Mouse (Mus musculus) CH12.LX (cell line): ENCODE measurements around the gene N4bp2l1. TPM values are rescaled to one million over a fixed set of nuclear protein-coding genes. Genes with fewer than 3 reads are reported as not detected.

Source experiments
- DNase-seq: peaks from one replicate; pipeline ENCODE4 v3.0.0-alpha.2; 2013; ENCODE audit errors: extremely low read depth
- H3K27ac ChIP-seq: 2 replicates; pipeline ENCODE4 v1.5.1; 2012; ENCODE audit warnings: low read depth, mild to moderate bottlenecking, control low read depth, moderate library complexity; ENCODE audit not compliant: insufficient read depth
- H3K27me3 ChIP-seq: replicated peaks from 2 replicates; pipeline ENCODE3; 2012; ENCODE audit warnings: inconsistent platforms
- H3K36me3 ChIP-seq, 2 experiments: replicated peaks in 1 of 2; 2 replicates each; pipeline versions ENCODE3 to v1.6.1; 2012; ENCODE audit warnings: inconsistent platforms in 1 of 2, low read length in 1 of 2, mild to moderate bottlenecking in 1 of 2, mixed read lengths in 1 of 2, moderate library complexity in 1 of 2; ENCODE audit not compliant: control insufficient read depth in 1 of 2, insufficient read depth in 1 of 2
- H3K4me1 ChIP-seq, 2 experiments: 2 replicates each; pipeline ENCODE4 v1.6.1; 2012; ENCODE audit warnings: inconsistent platforms in 1 of 2, moderate library complexity in 1 of 2; ENCODE audit not compliant: insufficient read depth in 2 of 2, control insufficient read depth in 1 of 2
- H3K4me2 ChIP-seq: 2 replicates; pipeline ENCODE4 v1.6.1; 2012; ENCODE audit warnings: low read depth, mild to moderate bottlenecking, control low read depth; ENCODE audit not compliant: poor library complexity, insufficient read depth, severe bottlenecking
- H3K4me3 ChIP-seq, 3 experiments: fragments of 150-350 bp in 1 of 3; sonication (generic) in 1 of 3; replicated peaks in 1 of 3; 2 replicates each; pipeline versions ENCODE3 to v1.5.1; 2011 to 2012; ENCODE audit warnings: low read depth in 2 of 3, low read length in 2 of 3, mild to moderate bottlenecking in 2 of 3, moderate library complexity in 2 of 3, control low read depth in 1 of 3, improper control_type of control experiment in 1 of 3, inconsistent platforms in 1 of 3, mixed read lengths in 1 of 3; ENCODE audit not compliant: poor library complexity in 1 of 3
- H3K79me2 ChIP-seq: replicated peaks from 2 replicates; pipeline ENCODE4 v1.6.1; 2012; ENCODE audit warnings: mild to moderate bottlenecking, moderate library complexity; ENCODE audit not compliant: control insufficient read depth, poor library complexity, insufficient read depth, severe bottlenecking; ENCODE audit errors: extremely low read depth
- H3K9ac ChIP-seq: 2 replicates; pipeline ENCODE4 v1.6.1; 2012; ENCODE audit warnings: low read depth, mild to moderate bottlenecking, control low read depth, moderate library complexity; ENCODE audit not compliant: insufficient read depth
- H3K9me3 ChIP-seq: replicated peaks from 2 replicates; pipeline ENCODE3; 2012; ENCODE audit warnings: low read length, inconsistent platforms, mixed read lengths
- CHD2 ChIP-seq: IDR thresholded peaks from 2 replicates; pipeline ENCODE4 v1.6.1; 2011; ENCODE audit warnings: low read length, improper control_type of control experiment
- ELF1 ChIP-seq: IDR thresholded peaks from 2 replicates; pipeline ENCODE4 v1.6.1; 2014; ENCODE audit warnings: low read depth, mild to moderate bottlenecking, inconsistent platforms, low read length, improper control_type of control experiment
- ETS1 ChIP-seq: conservative IDR thresholded peaks from 2 replicates; pipeline ENCODE4 v1.6.1; 2012; ENCODE audit warnings: low read depth, mild to moderate bottlenecking, inconsistent platforms, low read length, improper control_type of control experiment, moderate library complexity
- IRF4 ChIP-seq: IDR thresholded peaks from 2 replicates; pipeline ENCODE4 v1.6.1; 2014; ENCODE audit warnings: low read depth, mild to moderate bottlenecking, inconsistent platforms, low read length, improper control_type of control experiment
- MAX ChIP-seq: IDR thresholded peaks from 2 replicates; pipeline ENCODE4 v1.6.1; 2011; ENCODE audit warnings: low read length, improper control_type of control experiment
- MAZ ChIP-seq: IDR thresholded peaks from 2 replicates; pipeline ENCODE4 v1.6.1; 2012; ENCODE audit warnings: low read depth, mild to moderate bottlenecking, inconsistent platforms, low read length, improper control_type of control experiment, moderate library complexity
- MEF2A ChIP-seq: IDR thresholded peaks from 2 replicates; pipeline ENCODE4 v1.6.1; 2014; ENCODE audit warnings: low read depth, mild to moderate bottlenecking, inconsistent platforms, low read length, improper control_type of control experiment, borderline replicate concordance
- MXI1 ChIP-seq: IDR thresholded peaks from 2 replicates; pipeline ENCODE4 v1.6.1; 2011; ENCODE audit warnings: mild to moderate bottlenecking, low read depth, low read length, improper control_type of control experiment
- NELFE ChIP-seq: IDR thresholded peaks from 2 replicates; pipeline ENCODE4 v1.6.1; 2011; ENCODE audit warnings: low read depth, low read length, improper control_type of control experiment
- NRF1 ChIP-seq: IDR thresholded peaks from 2 replicates; pipeline ENCODE4 v1.6.1; 2014; ENCODE audit warnings: low read depth, mild to moderate bottlenecking, inconsistent platforms, low read length, improper control_type of control experiment, moderate library complexity
- POLR2A ChIP-seq: IDR thresholded peaks from 2 replicates; pipeline ENCODE4 v1.6.1; 2011; ENCODE audit warnings: low read depth, mild to moderate bottlenecking, improper control_type of control experiment, low read length
- SIN3A ChIP-seq: IDR thresholded peaks from 2 replicates; pipeline ENCODE4 v1.6.1; 2012; ENCODE audit warnings: low read length, improper control_type of control experiment, inconsistent platforms
- TBP ChIP-seq: conservative IDR thresholded peaks from 2 replicates; pipeline ENCODE4 v1.6.1; 2011; ENCODE audit warnings: low read depth, low read length, improper control_type of control experiment
- TCF12 ChIP-seq: IDR thresholded peaks from 2 replicates; pipeline ENCODE4 v1.6.1; 2014; ENCODE audit warnings: low read depth, mild to moderate bottlenecking, inconsistent platforms, low read length, improper control_type of control experiment
- USF1 ChIP-seq: IDR thresholded peaks from 2 replicates; pipeline ENCODE4 v1.6.1; 2014; ENCODE audit warnings: low read depth, mild to moderate bottlenecking, inconsistent platforms, low read length, improper control_type of control experiment
- USF2 ChIP-seq: conservative IDR thresholded peaks from 2 replicates; pipeline ENCODE4 v1.6.1; 2011; ENCODE audit warnings: low read depth, low read length, improper control_type of control experiment
- ZNF384 ChIP-seq: IDR thresholded peaks from 2 replicates; pipeline ENCODE4 v1.6.1; 2012; ENCODE audit warnings: low read depth, low read length, improper control_type of control experiment, inconsistent platforms
- dilution Hi-C: fragments of 300-500 bp; cut with MboI; formaldehyde crosslinking; loops from 2 replicates; pipeline ENCODE4 v1.14.3; 2020; ENCODE audit warnings: low sequenced_read_pairs; ENCODE audit not compliant: extremely low pct_unique_long_range_greater_than_20kb, extremely low pct_ligation_motif_present
- in situ Hi-C: fragments of 300-500 bp; cut with MboI; formaldehyde crosslinking; loops from 3 replicates; pipeline ENCODE4 v1.14.3; 2019; ENCODE audit warnings: low sequenced_read_pairs, low pct_ligation_motif_present, low pct_unique_long_range_greater_than_20kb, mixed read lengths
- polyA plus RNA-seq: library from polyadenylated mRNA; unstranded; fragments of >175 nt; gene quantifications from 2 replicates; pipeline ENCODE4 v1.2.1, GENCODE M21; 2012; ENCODE audit warnings: low read depth; ENCODE audit not compliant: insufficient read length
- total RNA-seq, 2 experiments: library from RNA; depleted of rRNA; stranded (reverse); fragments of 300-350 nt in 1 of 2; fragments of >200 nt in 1 of 2; gene quantifications; 2 replicates each; pipeline ENCODE4 v1.2.3; 2012 to 2014

The N4bp2l1 gene
- total and polyA plus RNA-seq, 3 experiments: 9.5 to 18.6 (median 10.2) TPM

DNA sequence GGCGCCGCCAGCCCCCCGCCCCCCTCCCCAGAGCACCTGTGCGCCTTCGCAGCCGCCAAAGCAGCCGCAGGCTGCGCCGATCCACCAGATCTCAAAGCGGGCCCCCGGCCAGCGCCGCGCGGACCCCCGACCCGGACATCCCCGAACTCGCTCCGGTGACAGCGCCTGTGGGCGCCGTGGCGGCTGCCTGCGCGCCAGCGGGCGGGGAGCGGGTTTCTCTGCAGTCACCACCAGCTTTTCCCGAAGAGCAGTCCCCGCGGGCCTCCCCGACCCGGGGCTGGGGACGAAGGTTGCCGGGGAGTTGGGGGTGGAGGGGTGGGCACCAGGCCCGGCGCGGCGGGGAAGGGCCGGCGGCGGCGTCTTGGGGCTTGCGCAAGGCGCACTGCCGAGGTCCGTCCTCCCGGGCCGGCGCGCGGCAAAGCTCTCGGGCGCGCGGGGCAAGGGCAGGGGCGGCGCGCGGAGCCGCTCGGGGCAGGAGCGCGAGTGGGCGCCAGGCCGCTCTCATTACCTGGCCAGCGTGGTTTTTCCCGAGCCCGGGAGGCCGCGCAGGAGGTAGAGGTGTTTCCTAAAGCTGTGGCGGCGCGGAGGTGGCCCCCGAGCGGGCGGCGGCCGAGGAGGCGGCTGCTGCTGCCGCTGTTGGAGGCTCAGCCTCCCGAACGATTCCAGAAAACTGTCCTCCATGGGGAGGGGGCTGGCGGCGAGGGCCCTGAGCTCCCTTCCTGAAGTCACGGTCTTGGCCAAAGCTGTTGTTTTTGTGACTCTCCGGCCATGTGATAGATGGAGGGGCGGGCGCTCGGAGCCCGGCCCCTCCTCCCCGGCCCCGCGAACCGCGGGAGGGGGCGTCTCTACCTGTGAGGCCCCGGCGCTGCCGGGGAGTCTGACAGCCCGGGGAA is 3.0 kb downstream of the N4bp2l1 start:
- DNase-seq: peak; percentile 51
- dilution Hi-C loops (no loop called here), in situ Hi-C loops (no loop called here)
- Histone ChIP-seq H3K9ac (peak overlapping the region; percentile 85), H3K36me3 (peaks cover 0 to 20% of the 10 kb centered on the region in 2 experiments), H3K4me2 (peak overlapping the region; percentile 68), H3K79me2 (peaks cover 15% of the 10 kb centered on the region), H3K9me3 (peaks cover 3% of the 10 kb centered on the region), H3K27ac (peak overlapping the region; percentile 92), H3K4me3 (peak overlapping the region; percentile 81 to 95 (median 87)), H3K4me1 (peaks cover 10 to 47% of the 10 kb centered on the region in 2 experiments), H3K27me3 (no peaks in the 10 kb centered on the region)
- TF ChIP-seq TCF12 (0 out of 2 replicates have a peak, but pooled peaks have one; percentile 23), ZNF384 (no peak), ETS1 (no peak), SIN3A (peak; percentile 71), IRF4 (no peak), TBP (0 out of 2 replicates have a peak, but pooled peaks have one; percentile 46), POLR2A (no peak; the same call in 1 of the 2 replicates), NELFE (0 out of 2 replicates have a peak, but pooled peaks have one; percentile 24), USF1 (peak; percentile 40), CHD2 (no peak), MXI1 (peak; percentile 68; the same call in 1 of the 2 replicates), NRF1 (peak; percentile 40; the same call in 1 of the 2 replicates), USF2 (no peak), ELF1 (0 out of 2 replicates have a peak, but pooled peaks have one; percentile 13), MEF2A (no peak), MAX (peak; percentile 59; the same call in 1 of the 2 replicates), MAZ (peak; percentile 76)
